Mouse (Mus musculus) spleen, adult 18-20 months (tissue): ENCODE results near the gene Smg8.

Experiments
- DNase-seq, 2 experiments: peaks; one replicate each; pipeline ENCODE4 v3.0.0; 2022; ENCODE audit warnings: mixed read lengths in 2 of 2

Gene Smg8

DNA sequence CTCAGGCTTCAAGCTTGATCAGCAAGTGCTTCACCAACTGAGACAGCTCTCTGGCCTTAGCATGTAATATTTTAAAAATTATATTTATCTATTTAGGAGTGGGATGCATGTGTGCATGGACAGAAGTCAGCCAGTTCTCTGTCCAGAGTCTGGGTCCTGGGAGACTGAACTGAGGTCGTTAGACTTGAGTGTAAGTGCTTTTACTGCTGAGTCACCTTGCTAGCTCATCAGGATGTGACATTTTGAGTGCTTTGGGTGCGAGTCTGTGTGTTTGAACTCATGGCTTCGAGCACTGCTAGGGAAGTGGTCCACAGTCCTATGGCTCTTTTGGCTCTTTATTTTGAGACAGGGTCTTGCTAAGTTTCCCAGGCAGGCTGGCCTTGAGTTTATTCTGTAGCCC is 43.5 kb downstream of the Smg8 start:
- DNase-seq: no peak

DNA sequence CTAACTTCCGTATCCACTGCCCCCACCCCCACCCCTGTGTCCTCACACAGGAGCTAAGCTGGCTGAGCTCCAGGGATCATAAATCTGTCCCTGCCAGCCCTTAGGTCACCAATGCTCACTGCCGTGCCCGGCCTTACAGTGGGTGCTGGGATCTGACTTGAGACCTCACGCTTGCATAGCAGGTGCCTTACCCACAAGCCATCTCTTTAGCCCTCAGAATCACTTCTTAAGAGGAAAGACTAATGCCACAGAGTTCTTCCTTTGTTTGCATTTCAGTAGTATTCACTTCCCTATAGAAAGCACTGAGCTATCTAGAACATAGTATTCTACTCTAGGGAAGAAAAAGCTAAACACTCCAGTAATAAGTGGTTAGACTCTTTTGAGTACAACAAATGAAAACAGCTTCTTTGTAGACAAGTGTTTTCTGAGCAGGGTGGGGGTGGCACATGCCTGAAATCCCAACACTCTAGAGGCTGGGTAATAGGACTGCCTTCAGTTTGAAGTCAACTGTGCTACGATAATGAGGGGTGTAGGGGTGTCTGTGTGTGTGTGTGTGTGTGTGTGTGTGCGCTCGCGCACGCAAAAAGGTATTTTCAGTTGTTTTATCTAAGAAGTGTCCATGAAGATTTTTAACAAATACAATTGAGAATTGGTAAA is 47.1 kb downstream of the Smg8 start:
- peak in 1 of 2 experiments; percentile 8 for DNase-seq

DNA sequence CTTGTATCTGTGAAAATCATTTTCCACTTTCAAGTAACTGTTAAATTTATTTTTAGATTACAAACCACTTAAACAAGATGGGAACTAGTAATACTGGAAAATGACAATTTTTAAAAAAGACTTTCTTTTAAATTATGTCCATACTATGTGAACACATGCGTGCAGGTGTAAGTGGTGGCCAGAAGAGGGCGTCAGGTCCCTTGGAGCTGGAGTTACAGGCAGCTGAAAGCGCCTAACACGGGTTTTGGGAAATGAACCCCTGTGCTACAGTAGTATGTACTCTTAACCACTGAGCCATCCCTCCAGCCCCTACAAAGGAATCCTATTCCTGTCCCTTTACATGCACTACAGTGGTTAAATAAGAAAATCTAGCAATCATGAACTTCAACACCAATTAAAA is 50.4 kb downstream of the Smg8 start:
- DNase-seq: no peak

DNA sequence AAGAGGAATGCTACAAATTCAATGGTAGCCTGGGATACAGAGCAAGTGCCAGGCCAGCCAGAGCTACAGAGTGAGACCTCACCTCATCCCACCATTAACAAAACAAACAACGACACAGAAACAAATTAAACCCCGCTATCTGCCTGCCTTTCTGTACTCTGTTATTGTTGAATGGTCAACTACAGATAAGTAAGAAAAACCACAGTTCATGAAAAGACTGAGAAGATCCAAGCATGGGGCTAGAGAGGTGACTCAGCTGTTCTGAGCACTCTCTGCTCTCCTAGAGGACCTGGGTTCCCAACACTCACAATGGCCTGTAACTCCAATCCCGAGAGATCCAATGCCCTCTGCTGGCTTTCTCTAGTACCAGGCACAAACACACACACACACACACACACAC is 58.4 kb downstream of the Smg8 start:
- DNase-seq: no peak
